12 mouse cellular contexts compared by ENCODE assay signal in the genomic region with DNA sequence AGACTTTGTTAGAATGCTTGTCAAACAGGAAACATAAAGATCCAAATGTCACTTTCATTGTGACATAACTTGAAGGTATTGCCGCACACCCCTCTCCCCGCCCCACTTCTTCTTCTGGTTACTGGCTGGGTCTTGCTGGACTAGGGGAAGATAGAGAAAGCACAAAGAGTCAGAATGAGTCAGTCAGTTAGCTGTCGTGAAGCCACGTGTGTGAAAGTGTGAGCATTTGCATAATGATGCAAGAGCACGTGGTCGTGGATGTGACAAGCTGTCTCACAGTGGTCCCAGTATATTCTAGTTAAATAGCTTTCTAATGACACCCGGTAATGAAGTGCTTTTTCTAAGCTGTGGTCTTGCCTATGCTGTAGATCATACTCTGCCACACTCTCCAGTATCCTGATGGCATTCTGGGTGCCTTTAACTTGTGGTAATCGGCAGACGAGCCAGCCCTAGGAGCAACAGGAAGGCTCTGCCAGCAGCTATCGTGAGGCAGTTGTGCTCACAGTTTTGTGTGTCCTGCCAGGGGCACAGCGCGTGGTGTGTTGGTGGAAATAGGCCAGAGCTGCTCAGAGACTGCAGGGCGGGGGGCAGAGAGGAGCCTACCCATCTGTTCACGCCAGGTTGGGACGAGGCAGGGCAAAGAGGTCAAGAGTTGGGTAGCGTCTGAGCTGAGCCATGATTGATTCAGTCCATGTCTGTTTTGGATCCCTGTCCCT. TPM values are rescaled to one million over a fixed set of nuclear protein-coding genes. Genes with fewer than 3 reads are reported as not detected.
A peak's percentile ranks its signal among the peaks of the same experiment; 100 is the strongest.
DNase-seq lines count a peak whose midpoint lies in the region; ATAC-seq and TF ChIP-seq lines count a peak whose summit lies in the region.
"Had no signal": no experiment of that assay in that cellular context is flagged by ENCODE, and none has a peak within 500 bp of the region (broad histone marks: within the 10 kb centered on the region; RNA-seq: fewer than 3 reads in every experiment).

No protein-coding gene starts in this region.

- H3K27ac ChIP-seq in intestine, postnatal 0 days (ENCODE audit: low read depth, low read length) = no peak overlapping the region
- H3K27ac ChIP-seq: heart, embryonic 13.5 days; layer of hippocampus, adult 2 months had no signal

- WGBS in intestine, postnatal 0 days = 67% methylated on average over 16 of the region's 16 CpGs

- no peak for TF ChIP-seq CTCF in intestine, postnatal 0 days (IDR thresholded peaks at IDR 0.05; ENCODE audit: low read depth)

- no peak for ATAC-seq in intestine, postnatal 0 days
- ATAC-seq: Patski had no signal

- peak; percentile 25 to 40 for DNase-seq in heart, adult 18-20 months
- DNase-seq in heart, postnatal 14 days = no peak
- peak; percentile 92 for DNase-seq in 416B (ENCODE audit: low read depth)
- peak; percentile 24 to 27 for DNase-seq in adrenal gland, postnatal 36 days
- DNase-seq in lung, postnatal 14 days = peak; percentile 26
- no peak for DNase-seq in right cerebral cortex, postnatal 4 days
- no peak for DNase-seq in spleen, adult 12 weeks (ENCODE audit: low spot score)
- DNase-seq: right cerebral cortex, postnatal 14 days had no signal

- intact Hi-C loops in heart, postnatal 14 days (cut with DNase I) = no loop called here

- H3K36me3 ChIP-seq in intestine, postnatal 0 days (ENCODE audit: control insufficient read depth, insufficient read depth) = no peaks in the 10 kb centered on the region
- H3K36me3 ChIP-seq: heart, embryonic 13.5 days had no signal

- H3K9ac ChIP-seq in intestine, postnatal 0 days (ENCODE audit: low read depth, low read length) = no peak overlapping the region
- H3K9ac ChIP-seq: heart, embryonic 13.5 days had no signal

- no peak overlapping the region for H3K4me3 ChIP-seq in intestine, postnatal 0 days (ENCODE audit: low read depth, low read length)
- H3K4me3 ChIP-seq: heart, embryonic 13.5 days; layer of hippocampus, adult 2 months had no signal

- no peaks in the 10 kb centered on the region for H3K9me3 ChIP-seq in intestine, postnatal 0 days (ENCODE audit: control insufficient read depth)
- H3K9me3 ChIP-seq: heart, embryonic 13.5 days had no signal

- peaks cover 7% of the 10 kb centered on the region for H3K4me1 ChIP-seq in intestine, postnatal 0 days (replicated peaks; ENCODE audit: control insufficient read depth, insufficient read depth, low read length)

- H3K4me2 ChIP-seq in intestine, postnatal 0 days (replicated peaks; ENCODE audit: low read depth) = no peak overlapping the region
- H3K4me2 ChIP-seq: heart, embryonic 13.5 days had no signal

- H3K27me3 ChIP-seq in intestine, postnatal 0 days (replicated peaks; ENCODE audit: control insufficient read depth, insufficient read depth, low read length) = no peaks in the 10 kb centered on the region
- H3K27me3 ChIP-seq: heart, embryonic 13.5 days; Patski had no signal

RNA-seq across cellular contexts. Expression of gene Lhfpl2, which starts 40.9 kb away (rescaled TPM):
- total RNA-seq in heart, adult 18-20 months (2021) = 1 to 10 TPM; 2.8 to 3.1 TPM
- 10 to 100 TPM; 12.1 to 14.4 TPM for total RNA-seq in heart, postnatal 14 days (2021)
- 10 to 100 TPM; 32.3 to 35.3 TPM for total RNA-seq in adrenal gland, postnatal 36 days (2021)
- 10.2 and 10.9 TPM in 2 replicates for polyA plus RNA-seq in intestine, postnatal 0 days (2015; fragmentation: Nextera tagmentation; extraction: Ambion mirVana)

Comparison
In these comparisons a context has a peak if more than half of its experiments do, and no peak if none do; other contexts are left out.
1. DNase-seq: peak in heart, adult 18-20 months (2 of 2), 416B (single experiment), adrenal gland, postnatal 36 days (2 of 2) and lung, postnatal 14 days (single experiment); none in heart, postnatal 14 days (0 of 2), right cerebral cortex, postnatal 4 days (single experiment) and spleen, adult 12 weeks (single experiment).